Mouse (Mus musculus) kidney, postnatal 0 days (tissue): ENCODE results near the gene Prss30. TPM values are rescaled to one million over a fixed set of nuclear protein-coding genes. Genes with fewer than 3 reads are reported as not detected.

Experiments used
- ATAC-seq: fragments of 200-750 bp; cut with Nextera tagmentation; replicated peaks from 2 replicates; pipeline ENCODE4 v1.8.0; 2017; ENCODE audit warnings: low read depth, moderate number of reproducible peaks, moderate TSS enrichment, moderate library complexity; ENCODE audit not compliant: low FRiP score
- DNase-seq: peaks from one replicate; pipeline ENCODE4 v3.0.0-alpha.2; 2016; ENCODE audit warnings: low spot score
- H3K27ac ChIP-seq: fragments of 300-500 bp; sonication (generic); 2 replicates; pipeline ENCODE4 v1.5.1; 2014; ENCODE audit warnings: mild to moderate bottlenecking
- H3K27me3 ChIP-seq: fragments of 300-500 bp; sonication (generic); 2 replicates; pipeline ENCODE4 v1.6.1; 2014; ENCODE audit warnings: low read length, mixed read lengths; ENCODE audit not compliant: insufficient read depth
- H3K36me3 ChIP-seq: fragments of 300-500 bp; sonication (generic); 2 replicates; pipeline ENCODE4 v1.6.1; 2014; ENCODE audit warnings: low read length, mixed read lengths; ENCODE audit not compliant: insufficient read depth
- H3K4me1 ChIP-seq: fragments of 300-500 bp; sonication (generic); replicated peaks from 2 replicates; pipeline ENCODE4 v1.6.1; 2014; ENCODE audit warnings: antibody characterized with exemption, low read length, mixed read lengths; ENCODE audit not compliant: insufficient read depth
- H3K4me2 ChIP-seq: fragments of 300-500 bp; sonication (generic); 2 replicates; pipeline ENCODE4 v1.6.1; 2014; ENCODE audit warnings: mild to moderate bottlenecking, low read length, moderate library complexity, mixed read lengths
- H3K4me3 ChIP-seq: fragments of 300-500 bp; sonication (generic); replicated peaks from 2 replicates; pipeline ENCODE4 v1.5.1; 2014; ENCODE audit warnings: low read depth, low read length
- H3K9ac ChIP-seq: fragments of 300-500 bp; sonication (generic); 2 replicates; pipeline ENCODE4 v1.6.1; 2014; ENCODE audit warnings: low read depth, low read length
- H3K9me3 ChIP-seq: fragments of 300-500 bp; sonication (generic); replicated peaks from 2 replicates; pipeline ENCODE4 v1.6.1; 2016; ENCODE audit warnings: low read length, inconsistent platforms, mixed read lengths
- CTCF ChIP-seq: IDR thresholded peaks from 2 replicates; pipeline ENCODE4 v1.5.1; 2016; ENCODE audit warnings: antibody characterized with exemption, low read depth, mild to moderate bottlenecking, moderate library complexity
- WGBS: fragments of 180-500 bp; shearing (Covaris S2); extraction: QIAGEN DNeasy Blood & Tissue Kit; methylation state at CpG from one replicate; pipeline ENCODE4 v1.1.7; 2014; 5-methylcytosine and 5-hydroxymethylcytosine counted together
- microRNA-seq: library from miRNA; unstranded; fragments of <30 nt; microRNA quantifications from one replicate; pipeline ENCODE4, GENCODE M21; 2016
- polyA plus RNA-seq: library from polyadenylated mRNA; unstranded; fragments of >200 nt; fragmentation: Nextera tagmentation; extraction: Ambion mirVana; gene quantifications from 2 replicates; pipeline ENCODE4 v1.2.1, GENCODE M21; 2015

Prss30 gene
- polyA plus RNA-seq, 1 experiment from 2014 or later = 0.25 TPM

DNA sequence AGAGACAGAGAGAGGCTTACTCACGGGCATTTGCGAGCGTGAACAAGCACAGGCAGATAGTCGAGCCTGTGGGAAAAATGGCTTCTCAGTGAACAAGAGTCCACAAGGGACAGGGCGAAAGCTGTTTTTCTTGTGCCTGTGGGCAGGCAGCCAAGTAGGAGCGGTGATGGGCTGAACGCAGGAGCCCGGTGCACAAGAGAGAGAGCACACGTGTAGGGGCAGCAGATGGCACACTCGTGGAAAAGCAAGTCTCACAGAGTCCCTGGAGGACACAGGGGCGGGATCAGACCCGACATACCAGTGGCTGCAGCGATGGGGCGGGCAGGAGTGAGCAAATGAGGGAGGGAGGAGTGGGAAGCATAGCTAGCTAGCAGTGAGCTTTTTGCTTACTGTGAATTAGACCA is 55.3 kb downstream of the Prss30 start:
- no peak for TF ChIP-seq CTCF
- WGBS = 0% methylated on average over 14 of the region's 14 CpGs

DNA sequence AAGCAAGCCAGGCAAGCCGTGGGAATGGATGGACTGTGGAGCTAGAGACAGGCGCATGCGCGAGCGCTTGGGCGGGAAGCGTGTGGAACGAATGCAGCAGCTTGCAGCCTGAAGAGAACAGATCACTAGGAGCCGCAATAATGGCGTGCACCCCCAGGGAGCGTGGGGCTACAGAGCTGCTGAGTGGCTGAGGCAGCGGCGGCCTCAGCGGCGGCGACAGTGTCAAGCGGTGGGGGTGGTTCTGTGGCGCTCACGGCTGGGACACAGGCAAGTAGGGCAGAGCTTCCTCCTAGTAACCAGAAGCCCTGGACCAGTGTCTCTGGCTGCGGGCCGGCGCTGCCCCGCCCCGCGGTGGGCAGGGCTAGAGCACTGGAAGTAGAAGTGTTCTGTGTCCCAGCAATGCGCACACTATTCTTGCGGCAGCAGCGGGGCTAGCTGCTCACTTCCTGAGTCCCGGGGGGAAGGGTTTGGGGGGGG is 55.8 kb downstream of the Prss30 start:
- no peaks in the 10 kb centered on the region for H3K27me3 ChIP-seq
- peak overlapping the region; percentile 66 for H3K9ac ChIP-seq
- under 1% methylated on average over 29 of the region's 29 CpGs for WGBS
- H3K4me2 ChIP-seq = peak overlapping the region; percentile 79
- no peaks in the 10 kb centered on the region for H3K36me3 ChIP-seq
- peak; percentile 16; the same call in 1 of the 2 replicates for TF ChIP-seq CTCF
- ATAC-seq (peak; percentile 98), DNase-seq (peak; percentile 96)
- peak overlapping the region; percentile 94 for H3K27ac ChIP-seq
- no peaks in the 10 kb centered on the region for H3K4me1 ChIP-seq
- peak overlapping the region; percentile 43 for H3K4me3 ChIP-seq
- no peaks in the 10 kb centered on the region for H3K9me3 ChIP-seq

More for the DNA sequence above, 55.3 kb downstream of the Prss30 start:
- Histone ChIP-seq H3K27me3 (no peaks in the 10 kb centered on the region), H3K4me2 (peak overlapping the region; percentile 79), H3K9me3 (no peaks in the 10 kb centered on the region), H3K36me3 (no peaks in the 10 kb centered on the region), H3K4me3 (peak overlapping the region; percentile 43), H3K9ac (peak overlapping the region; percentile 66), H3K27ac (peak overlapping the region; percentile 94), H3K4me1 (no peaks in the 10 kb centered on the region)
- peak; percentile 86 for DNase-seq
- peak; percentile 85 for ATAC-seq

Small RNA genes within 50 kb of the gene (microRNA-seq; reads per million reads assigned to microRNA genes)
- not detected for gene Gm27700

Other genes with a start within 250 kb of the Prss30 start
- gene Paqr4, start 239.7 kb downstream of the Prss30 start, polyA plus RNA-seq = 16.0 and 17.9 TPM in 2 replicates
- 0.29 and 0.52 TPM in 2 replicates for gene Kremen2, start 234.7 kb downstream of the Prss30 start, polyA plus RNA-seq
- 74.6 and 74.7 TPM in 2 replicates for gene Flywch1, start 209.0 kb downstream of the Prss30 start, polyA plus RNA-seq
- gene Flywch2, start 194.5 kb downstream of the Prss30 start, polyA plus RNA-seq = 40.9 and 46.8 TPM in 2 replicates
- 304 and 321 TPM in 2 replicates for gene Srrm2, start 190.0 kb downstream of the Prss30 start, polyA plus RNA-seq
- gene Elob, start 151.4 kb downstream of the Prss30 start, polyA plus RNA-seq = 1,058 and 1,143 TPM in 2 replicates
- 0.11 TPM in 1 of 2 replicates, not detected in the other for gene Prss33, start 144.5 kb downstream of the Prss30 start, polyA plus RNA-seq
- gene Prss32, start 136.7 kb downstream of the Prss30 start, polyA plus RNA-seq = not detected in 2 replicates
- 2.8 and 3.1 TPM in 2 replicates for gene Prss41, start 136.4 kb downstream of the Prss30 start, polyA plus RNA-seq
- gene Prss21, start 112.5 kb downstream of the Prss30 start, polyA plus RNA-seq = not detected in 2 replicates
- not detected in 2 replicates for gene Dcpp1, start 99.7 kb downstream of the Prss30 start, polyA plus RNA-seq
- not detected in 2 replicates for gene Dcpp2, start 99.7 kb downstream of the Prss30 start, polyA plus RNA-seq
- not detected in 2 replicates for gene Dcpp3, start 63.1 kb downstream of the Prss30 start, polyA plus RNA-seq
- gene Sbp, start 38.9 kb downstream of the Prss30 start, polyA plus RNA-seq = not detected in 2 replicates
- not detected in 2 replicates for gene Sbpl, start 25.3 kb downstream of the Prss30 start, polyA plus RNA-seq
- 0.43 and 0.72 TPM in 2 replicates for gene Prss22, start 17.5 kb upstream of the Prss30 start, polyA plus RNA-seq
- gene Prss27, start 57.6 kb upstream of the Prss30 start, polyA plus RNA-seq = 0.68 and 0.78 TPM in 2 replicates
- gene Kctd5, start 92.9 kb upstream of the Prss30 start, polyA plus RNA-seq = 47.6 and 51.2 TPM in 2 replicates
- 28.7 and 29.4 TPM in 2 replicates for gene Pdpk1, start 170.4 kb upstream of the Prss30 start, polyA plus RNA-seq
- 47.9 and 52.5 TPM in 2 replicates for gene Amdhd2, start 183.2 kb upstream of the Prss30 start, polyA plus RNA-seq
- gene Atp6v0c, start 189.1 kb upstream of the Prss30 start, polyA plus RNA-seq = 974 and 1,011 TPM in 2 replicates
- gene Tbc1d24, start 225.0 kb upstream of the Prss30 start, polyA plus RNA-seq = 2.3 and 2.5 TPM in 2 replicates
- 2.7 and 4.0 TPM in 2 replicates for gene Ntn3, start 229.0 kb upstream of the Prss30 start, polyA plus RNA-seq
- gene Tedc2, start 240.3 kb upstream of the Prss30 start, polyA plus RNA-seq = 6.1 and 6.7 TPM in 2 replicates